Mouse (Mus musculus): ENCODE data around the gene Rlf. TPM values are rescaled to one million over a fixed set of nuclear protein-coding genes. Genes with fewer than 3 reads are reported as not detected.

Rlf gene
- polyA plus RNA-seq, 1 experiment from 2014 or later: 34.5 TPM

DNA sequence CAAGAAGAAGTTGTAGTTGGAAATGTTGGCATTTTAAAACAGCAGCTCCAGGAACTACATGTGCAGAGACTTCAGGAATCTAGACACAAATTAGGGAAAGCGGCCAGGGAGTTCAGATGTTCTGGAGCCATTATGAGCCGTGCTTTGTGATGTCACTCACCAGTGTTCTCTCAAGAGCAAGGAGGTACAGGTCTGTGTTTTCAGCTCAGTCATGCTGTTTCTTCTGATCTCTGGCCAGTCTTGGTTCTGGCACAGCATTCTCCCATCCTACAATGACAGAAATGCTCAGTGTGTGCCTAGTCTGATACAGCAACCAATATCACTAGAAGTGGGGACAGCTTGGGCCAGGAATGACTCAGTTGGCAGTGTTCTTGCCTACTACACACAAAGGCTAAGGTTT lies 105.8 kb downstream of the Rlf start, which contains the start of gene Tmco2:
TSS of gene Tmco2 (minus strand) at position 101 of the 400 bp plus-strand sequence.
- H3K9ac ChIP-seq: no peak within 1 kb of the TSS
- H3K36me3 ChIP-seq (replicated peaks): no peaks in the 10 kb centered on the region
- no peaks in the 10 kb centered on the region for H3K9me3 ChIP-seq
- WGBS: 91% methylated on average over 2 of the region's 2 CpGs
- no peak for ATAC-seq (ENCODE audit: low FRiP score)
- no peaks in the 10 kb centered on the region for H3K27me3 ChIP-seq
- H3K4me1 ChIP-seq: no peaks in the 10 kb centered on the region
- H3K27ac ChIP-seq: no peak within 1 kb of the TSS
- H3K4me2 ChIP-seq: no peak within 1 kb of the TSS
- no peak within 1 kb of the TSS for H3K4me3 ChIP-seq (replicated peaks)

DNA sequence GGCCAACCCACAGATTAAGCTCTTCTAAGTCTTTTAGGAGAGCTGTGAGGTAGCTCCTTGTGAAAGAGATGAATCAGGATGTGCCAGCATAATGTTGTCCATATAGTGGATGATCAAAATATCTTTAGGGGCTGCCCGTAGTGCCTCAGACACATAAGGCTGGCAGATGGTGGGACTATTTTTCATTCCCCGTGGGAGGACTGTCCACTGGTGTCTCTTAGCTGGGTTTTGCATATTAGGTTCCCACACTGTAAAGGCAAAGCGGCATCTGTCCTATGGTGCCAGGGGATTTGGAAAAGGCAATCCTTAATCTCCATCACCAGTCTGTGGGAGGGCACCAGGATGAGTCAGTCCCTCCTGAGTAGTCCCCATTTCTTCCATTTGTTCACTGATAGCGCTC lies 111.6 kb downstream of the Rlf start:
- no peaks in the 10 kb centered on the region; the same call in 1 of the 2 replicates for H3K4me1 ChIP-seq
- no peak overlapping the region for H3K4me2 ChIP-seq
- no peaks in the 10 kb centered on the region; the same call in 1 of the 2 replicates for H3K27me3 ChIP-seq
- WGBS: 83% methylated on average over 4 of the region's 4 CpGs
- H3K27ac ChIP-seq: no peak overlapping the region
- H3K9ac ChIP-seq: no peak overlapping the region
- H3K9me3 ChIP-seq: no peaks in the 10 kb centered on the region
- H3K4me3 ChIP-seq (replicated peaks): no peak overlapping the region
- no peak for ATAC-seq (ENCODE audit: low FRiP score)
- no peaks in the 10 kb centered on the region for H3K36me3 ChIP-seq (replicated peaks)

DNA sequence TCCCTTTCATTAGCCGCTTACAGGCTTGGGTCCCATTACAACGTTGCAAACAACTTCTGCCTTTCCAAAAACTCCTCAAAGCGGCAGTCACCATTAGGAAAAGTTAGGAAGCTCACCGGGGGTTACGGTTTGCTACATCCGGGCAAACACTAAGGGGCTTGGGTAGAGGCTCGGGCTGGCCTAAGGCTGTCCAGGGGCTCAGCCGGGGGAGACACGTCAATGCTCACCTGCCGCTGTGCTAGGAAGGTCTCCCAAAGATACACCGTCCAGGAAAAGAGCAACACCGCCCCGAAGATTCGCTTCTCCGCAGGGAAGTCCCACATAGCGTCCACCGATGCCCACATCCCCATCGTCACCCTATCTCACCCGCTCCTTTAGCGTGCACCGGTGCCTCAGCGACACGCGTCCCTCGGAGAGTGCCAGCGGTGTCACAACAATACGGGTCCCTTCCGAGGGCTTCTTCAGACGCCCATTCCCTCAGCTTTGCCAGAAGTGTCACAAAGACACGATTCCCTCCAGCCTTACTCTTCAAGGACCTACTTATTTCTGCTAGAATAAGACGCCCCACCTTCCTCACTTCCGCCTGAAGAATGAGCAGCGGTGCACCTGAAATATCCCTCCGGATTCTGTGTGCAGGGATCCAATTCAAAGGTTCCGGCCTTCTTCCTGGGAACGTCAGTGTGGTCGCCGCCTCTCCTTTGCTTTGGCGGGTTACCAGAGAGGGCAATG lies 117.1 kb downstream of the Rlf start, which contains the start of gene Zmpste24:
TSS of gene Zmpste24 (minus strand) at position 592 of the 729 bp plus-strand sequence.
- H3K4me1 ChIP-seq: peaks cover 13% of the 10 kb centered on the region
- peak within 1 kb of the TSS; percentile 70 for H3K9ac ChIP-seq
- H3K36me3 ChIP-seq (replicated peaks): peaks cover 23% of the 10 kb centered on the region
- no peaks in the 10 kb centered on the region; the same call in 1 of the 2 replicates for H3K27me3 ChIP-seq
- H3K9me3 ChIP-seq: no peaks in the 10 kb centered on the region
- ATAC-seq (ENCODE audit: low FRiP score): peak; percentile 91
- WGBS: under 1% methylated on average over 39 of the region's 39 CpGs
- H3K27ac ChIP-seq: peak within 1 kb of the TSS; percentile 57; the same call in 1 of the 2 replicates
- peak within 1 kb of the TSS; percentile 76 for H3K4me2 ChIP-seq
- H3K4me3 ChIP-seq (replicated peaks): peak within 1 kb of the TSS; percentile 76

Other genes with a start within 250 kb of the Rlf start
- gene Smap2, start 197.8 kb downstream of the Rlf start, polyA plus RNA-seq (2016; fragmentation: Nextera tagmentation; extraction: Ambion mirVana): 28.2 and 29.1 TPM in 2 replicates
- gene Col9a2, start 175.7 kb downstream of the Rlf start, polyA plus RNA-seq (2016; fragmentation: Nextera tagmentation; extraction: Ambion mirVana): 5.6 and 7.9 TPM in 2 replicates
- 33.3 and 35.0 TPM in 2 replicates for gene Zmpste24, start 116.8 kb downstream of the Rlf start, polyA plus RNA-seq (2016; fragmentation: Nextera tagmentation; extraction: Ambion mirVana)
- not detected in 2 replicates for gene Tmco2, start 105.9 kb downstream of the Rlf start, polyA plus RNA-seq (2016; fragmentation: Nextera tagmentation; extraction: Ambion mirVana)
- not detected in 2 replicates for gene Gm12888, start 109.8 kb upstream of the Rlf start, polyA plus RNA-seq (2016; fragmentation: Nextera tagmentation; extraction: Ambion mirVana)
- not detected in 2 replicates for gene Gm12886, start 208.0 kb upstream of the Rlf start, polyA plus RNA-seq (2016; fragmentation: Nextera tagmentation; extraction: Ambion mirVana)

Data from forebrain, embryonic 12.5 days (tissue).